Mouse (Mus musculus): ENCODE data around the gene Arhgap8. TPM values are rescaled to one million over a fixed set of nuclear protein-coding genes. Genes with fewer than 3 reads are reported as not detected.

Arhgap8 gene
- polyA plus RNA-seq, 1 experiment from 2014 or later = 26.4 TPM

Other genes with a start within 250 kb of the Arhgap8 start
- 9.7 and 10.0 TPM in 2 replicates for gene Rtl6, start 162.2 kb upstream of the Arhgap8 start, polyA plus RNA-seq (2015; fragmentation: Nextera tagmentation; extraction: Ambion mirVana)
- 18.1 and 18.3 TPM in 2 replicates for gene Prr5, start 50.4 kb upstream of the Arhgap8 start, polyA plus RNA-seq (2015; fragmentation: Nextera tagmentation; extraction: Ambion mirVana)
- 0.11 and 0.55 TPM in 2 replicates for gene Phf21b, start 136.0 kb downstream of the Arhgap8 start, polyA plus RNA-seq (2015; fragmentation: Nextera tagmentation; extraction: Ambion mirVana)
- 0.40 and 0.50 TPM in 2 replicates for gene Gm29666, start 200.0 kb downstream of the Arhgap8 start, polyA plus RNA-seq (2015; fragmentation: Nextera tagmentation; extraction: Ambion mirVana)
- gene Nup50, start 203.4 kb downstream of the Arhgap8 start, polyA plus RNA-seq (2015; fragmentation: Nextera tagmentation; extraction: Ambion mirVana) = 32.7 and 37.9 TPM in 2 replicates

Data from lung, embryonic 16.5 days (tissue).